Mouse (Mus musculus) heart, postnatal 36 days (tissue): ENCODE measurements at regions not wholly inside any gene's neighbourhood (a gene's known extent, or its start where the extent isn't known, plus 50 kb on each side); places are given as distances from the start of the nearest gene placed in this dataset.

Experiments
- DNase-seq, 2 experiments: peaks; one replicate each; pipeline ENCODE4 v3.0.0; 2021 to 2022
- intact Hi-C: fragments of 180-260 bp; cut with DNase I; formaldehyde crosslinking; loops from one replicate; pipeline ENCODE4 v1.15.1; 2025

- intact Hi-C loops: no loop called here
- DNase-seq: no peak
Observed at GRCm38 (mm10) chr16:93533205-93533604, 70.7 kb downstream of the Setd4 start.

DNA sequence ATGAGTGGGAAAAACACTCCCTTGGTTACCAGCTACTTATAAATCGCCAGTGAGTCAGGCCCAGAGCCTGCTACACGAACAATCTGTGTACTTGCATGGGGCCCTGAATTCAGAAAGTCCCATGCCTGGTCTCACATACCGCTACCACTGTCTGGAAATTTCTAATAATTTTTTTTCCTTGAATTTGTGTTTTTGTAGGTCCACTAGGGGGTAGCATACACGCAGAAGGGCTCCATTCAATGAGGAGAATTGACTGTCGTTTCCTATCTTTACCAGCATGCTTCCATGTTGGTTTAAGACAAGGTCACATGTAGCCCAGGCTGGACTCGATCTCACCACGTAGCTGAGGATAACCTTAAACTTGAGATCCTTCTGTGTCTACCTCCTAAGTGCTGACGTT lies 71.9 kb downstream of the Setd4 start:
- DNase-seq: no peak
- intact Hi-C loops: no loop called here

DNA sequence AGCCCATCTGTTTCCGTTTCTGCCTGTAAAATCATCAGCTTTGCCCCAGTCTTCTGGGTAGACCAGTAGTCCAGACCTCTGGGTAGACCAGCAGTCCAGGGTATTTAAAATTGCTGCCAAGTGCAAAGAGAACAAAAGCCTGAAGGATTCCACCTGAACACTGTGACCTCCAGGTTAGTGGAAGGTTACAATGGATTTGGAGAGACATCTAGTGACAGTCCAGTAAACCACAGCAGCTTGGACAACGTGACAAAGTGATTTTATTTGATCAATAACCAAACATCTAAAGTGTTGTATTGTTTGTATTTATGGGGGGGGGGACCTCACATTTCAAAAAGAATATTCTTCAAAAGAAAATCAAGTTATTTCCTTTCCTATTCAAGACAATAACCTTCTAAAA lies 81.4 kb downstream of the Setd4 start:
- intact Hi-C loops: no loop called here
- no peak for DNase-seq

DNA sequence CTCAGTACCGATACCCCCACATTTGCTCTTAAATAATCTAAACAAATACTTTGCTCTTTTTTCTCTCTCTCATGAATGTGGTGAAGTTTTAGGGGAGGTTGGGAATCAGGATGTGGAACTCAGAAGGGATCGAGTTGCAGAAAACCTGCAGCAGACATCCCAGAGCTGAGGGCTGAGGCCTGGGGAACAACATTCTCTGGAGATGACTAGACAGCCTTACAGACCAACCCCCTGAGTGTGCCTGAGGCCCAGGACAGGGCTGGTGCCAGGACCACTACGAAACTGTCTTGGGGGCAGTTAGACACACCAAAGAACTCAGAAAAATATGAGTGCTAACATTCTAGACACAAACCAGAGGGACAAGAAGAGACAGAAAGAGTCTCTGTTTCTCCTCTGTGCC lies 83.4 kb downstream of the Setd4 start:
- intact Hi-C loops: no loop called here
- no peak for DNase-seq

GRCm38 (mm10) chr16:93518620-93519019 lies 85.2 kb downstream of the Setd4 start:
- intact Hi-C loops: no loop called here

GRCm38 (mm10) chr16:93516793-93517192 lies 87.1 kb downstream of the Setd4 start:
- intact Hi-C loops: no loop called here
- no peak for DNase-seq

More at GRCm38 (mm10) chr16:93518620-93519019, 85.2 kb downstream of the Setd4 start:
- no peak for DNase-seq

DNA sequence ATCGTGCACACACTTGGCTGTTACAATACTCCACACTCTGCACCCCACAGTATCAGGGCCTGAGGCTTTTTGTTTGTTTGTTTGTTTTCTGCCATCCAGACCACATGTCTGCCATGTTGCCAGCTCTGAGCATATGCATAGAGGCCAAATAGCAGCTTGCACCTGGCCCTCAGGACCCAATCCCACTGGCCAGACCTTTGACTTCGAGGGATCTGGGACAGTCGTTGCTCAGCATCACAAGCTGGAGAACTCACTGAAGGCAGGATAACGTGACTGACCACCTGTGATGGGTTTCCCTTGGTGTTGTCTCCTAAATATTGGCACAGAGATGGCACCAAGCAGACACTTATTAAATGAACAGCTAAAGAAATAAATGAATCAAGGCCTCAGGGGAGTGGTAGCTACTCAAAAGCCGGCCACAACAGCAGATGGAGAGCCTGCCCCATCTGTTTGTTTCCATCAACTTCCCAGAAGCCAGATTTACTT lies 88.4 kb downstream of the Setd4 start:
- no peak for DNase-seq
- intact Hi-C loops: no loop called here

DNA sequence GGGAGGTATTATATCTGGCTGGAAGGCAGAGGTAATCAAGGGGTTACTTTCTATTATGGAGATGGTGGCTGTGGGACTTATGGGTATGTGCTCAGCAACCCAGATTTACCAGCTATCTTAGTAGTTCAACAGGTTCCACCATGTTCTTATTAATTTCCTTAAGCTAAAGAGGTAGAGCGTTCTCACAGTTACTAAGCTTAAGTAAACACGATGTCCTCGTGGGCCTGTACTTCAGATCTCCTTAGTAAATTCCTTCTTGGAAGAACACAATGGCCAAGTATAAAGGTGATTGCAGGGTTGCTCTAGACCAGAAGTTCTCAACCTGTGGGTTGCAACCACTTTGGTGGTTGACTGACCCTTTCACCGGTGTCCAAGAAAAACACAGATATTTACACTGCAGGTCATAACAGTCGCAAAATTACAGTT lies 90.2 kb downstream of the Setd4 start:
- intact Hi-C loops: no loop called here

GRCm38 (mm10) chr16:93511988-93512387 lies 91.9 kb downstream of the Setd4 start:
- intact Hi-C loops: no loop called here
- no peak for DNase-seq

More for the DNA sequence above, 90.2 kb downstream of the Setd4 start:
- no peak for DNase-seq

GRCm38 (mm10) chr16:93511517-93511916 lies 92.3 kb downstream of the Setd4 start:
- intact Hi-C loops: no loop called here

DNA sequence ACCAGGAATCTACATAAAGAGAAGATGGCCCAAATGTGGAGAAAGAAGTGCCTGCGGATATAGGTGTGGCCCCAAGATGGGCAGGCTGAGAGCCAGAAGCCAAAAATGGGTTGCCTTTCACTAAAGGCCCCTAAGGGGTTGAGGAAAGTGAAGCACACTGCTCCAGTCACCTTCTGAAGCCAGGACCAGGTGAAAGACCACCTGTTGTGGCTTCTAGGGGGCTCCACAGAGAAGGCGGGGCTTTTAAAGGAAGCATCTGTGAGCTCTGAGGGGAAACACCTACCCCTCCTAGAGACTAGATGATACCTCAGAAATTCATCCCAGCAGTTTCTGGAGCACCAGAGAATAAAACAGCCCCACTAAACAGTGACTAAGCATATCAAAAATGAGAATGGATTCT lies 105.1 kb downstream of the Setd4 start:
- DNase-seq: no peak
- intact Hi-C loops: no loop called here

More at GRCm38 (mm10) chr16:93511517-93511916, 92.3 kb downstream of the Setd4 start:
- no peak for DNase-seq

- intact Hi-C loops: no loop called here
- no peak for DNase-seq
Observed at GRCm38 (mm10) chr16:93493337-93494002, 110.4 kb downstream of the Setd4 start.

DNA sequence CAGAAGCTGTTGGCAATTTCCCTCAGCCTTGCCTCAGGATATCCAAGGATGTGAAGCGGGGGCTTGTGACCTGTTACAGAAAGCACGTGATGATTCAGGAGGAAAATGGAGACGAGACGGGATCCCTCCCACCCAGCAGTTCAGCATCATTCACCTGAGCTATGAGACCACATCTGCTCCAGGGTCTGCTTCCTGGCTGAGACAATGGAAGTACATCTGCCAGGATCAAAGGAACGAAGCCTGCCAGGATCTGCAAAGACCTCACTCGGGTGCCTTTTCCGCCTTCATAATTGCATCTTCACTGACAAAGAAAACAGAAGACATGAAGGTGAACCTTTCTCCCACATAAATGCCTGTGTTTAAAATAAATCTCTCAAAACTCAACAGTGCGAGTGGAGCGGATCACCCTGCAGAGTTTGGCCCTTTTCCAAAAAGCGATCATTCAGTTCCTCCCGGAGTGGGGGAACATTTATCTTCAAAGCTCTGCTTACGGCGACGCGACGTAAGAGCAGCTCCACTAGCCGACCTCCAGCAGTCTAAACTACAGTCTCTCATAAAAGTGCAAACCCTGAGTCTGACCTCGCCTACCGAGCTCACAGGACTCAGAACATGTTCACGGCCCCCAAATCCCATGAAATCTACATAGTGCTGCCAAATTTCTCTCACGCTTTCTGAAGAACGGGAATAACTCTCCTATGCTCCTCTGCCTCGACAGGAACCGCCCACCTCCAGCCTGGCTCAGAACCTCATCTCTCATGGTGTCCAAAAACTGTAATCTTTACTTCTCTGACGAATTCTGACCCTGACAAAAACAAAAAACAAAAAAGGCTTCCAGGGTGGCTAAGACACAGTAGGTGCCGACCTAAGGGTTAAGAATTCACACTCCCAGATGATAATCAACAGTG lies 117.0 kb downstream of the Setd4 start:
- DNase-seq: no peak
- intact Hi-C loops: no loop called here

DNA sequence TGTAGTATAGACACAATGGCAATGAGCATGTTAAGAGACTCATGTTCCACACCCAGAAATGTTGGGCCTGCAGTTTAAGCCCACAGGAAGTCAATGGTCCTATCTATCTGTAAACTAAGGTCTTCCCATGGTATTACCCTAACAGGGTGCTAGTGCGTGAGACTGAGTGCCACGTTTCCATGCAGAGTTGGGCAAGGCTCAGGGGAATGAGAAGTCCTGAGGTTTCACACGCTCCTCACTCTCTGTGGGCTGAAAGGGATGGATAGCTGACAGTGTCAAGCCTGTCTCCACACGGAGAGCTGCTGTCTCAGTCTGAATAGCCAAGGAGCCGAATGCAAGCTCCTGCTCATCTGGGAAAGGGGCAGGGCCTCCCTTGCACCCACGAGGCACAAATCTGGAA lies 133.9 kb downstream of the Setd4 start:
- no peak for DNase-seq
- intact Hi-C loops: no loop called here

DNA sequence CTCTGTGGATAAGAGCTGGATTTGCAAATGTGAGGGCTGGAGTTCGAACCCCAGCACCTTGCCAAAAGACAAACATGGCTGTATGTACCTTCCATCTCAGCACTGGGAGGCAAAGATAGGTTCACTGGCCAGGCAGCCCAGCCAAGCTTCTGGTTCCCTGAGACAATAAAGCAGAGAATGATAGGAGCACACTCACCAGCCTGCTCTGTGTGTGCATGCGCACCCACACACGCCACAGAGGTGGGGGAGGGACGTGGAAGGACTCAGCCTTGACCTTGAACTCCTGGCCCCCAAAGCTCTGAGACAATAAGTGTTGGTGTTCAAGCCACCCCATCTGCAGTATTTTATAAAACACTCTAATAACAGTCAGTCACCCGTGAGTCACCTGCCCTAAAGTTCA lies 138.1 kb downstream of the Setd4 start:
- intact Hi-C loops: no loop called here
- DNase-seq: no peak

GRCm38 (mm10) chr16:93464898-93465297 lies 139.0 kb downstream of the Setd4 start:
- intact Hi-C loops: no loop called here
- no peak for DNase-seq

- no peak for DNase-seq
- intact Hi-C loops: no loop called here
Observed at GRCm38 (mm10) chr16:93463405-93463804, 140.5 kb downstream of the Setd4 start.

GRCm38 (mm10) chr16:93462286-93462610 lies 141.6 kb downstream of the Setd4 start:
- intact Hi-C loops: no loop called here
- DNase-seq: no peak

- intact Hi-C loops: no loop called here
- DNase-seq: no peak
Observed at GRCm38 (mm10) chr16:93461406-93462285, 142.2 kb downstream of the Setd4 start.

- intact Hi-C loops: loop anchor here (5.0 to 10.0 kb wide), 3 partner anchors 83 to 635 kb away; partner anchors contain the start of gene Runx1
- no peak for DNase-seq
Observed at GRCm38 (mm10) chr16:93459497-93460240, 144.2 kb downstream of the Setd4 start.
